Mouse (Mus musculus) B cell, adult (primary cell): ENCODE data around the gene Fgr. TPM values are rescaled to one million over a fixed set of nuclear protein-coding genes. Genes with fewer than 3 reads are reported as not detected.

Source experiments
- total RNA-seq: library from RNA; stranded (reverse); gene quantifications from 4 replicates; pipeline ENCODE4 v1.2.4, GENCODE M21; 2023; ENCODE audit not compliant: inconsistent age

Fgr gene
- total RNA-seq, result 29.1 to 35.3 TPM (median 33.7 TPM) in 4 replicates

DNA sequence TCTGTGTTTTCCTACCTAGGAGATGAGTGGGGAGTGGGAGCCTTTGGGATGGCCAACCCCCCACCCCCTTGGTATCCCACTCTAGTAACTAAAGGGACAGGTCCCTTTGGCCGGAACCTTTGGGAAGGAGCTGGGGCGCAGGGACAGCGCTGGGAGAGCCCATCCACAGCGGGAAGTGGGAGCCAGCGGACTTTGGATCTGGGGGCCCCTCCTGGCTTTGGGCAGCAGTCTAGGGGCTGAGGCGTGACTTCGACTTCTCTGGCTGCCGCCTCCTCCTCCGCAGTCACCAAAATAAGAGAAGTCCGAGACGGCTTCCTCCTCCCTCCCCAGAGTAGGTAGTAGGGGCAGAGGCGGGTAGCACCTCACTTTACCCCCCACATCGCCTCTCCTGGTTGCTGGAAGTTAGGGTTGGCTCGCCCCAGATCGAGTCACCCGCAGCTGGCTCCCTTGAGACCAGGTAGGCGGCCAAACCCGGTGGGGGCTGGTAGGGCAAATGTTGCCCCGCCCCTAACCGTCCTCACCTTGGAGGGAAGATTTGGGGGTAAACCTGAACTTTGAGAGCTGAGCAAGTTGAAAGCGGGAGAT lies at the start of gene Fgr:
TSS of gene Fgr (plus strand) at position 282 of the 585 bp plus-strand sequence.

DNA sequence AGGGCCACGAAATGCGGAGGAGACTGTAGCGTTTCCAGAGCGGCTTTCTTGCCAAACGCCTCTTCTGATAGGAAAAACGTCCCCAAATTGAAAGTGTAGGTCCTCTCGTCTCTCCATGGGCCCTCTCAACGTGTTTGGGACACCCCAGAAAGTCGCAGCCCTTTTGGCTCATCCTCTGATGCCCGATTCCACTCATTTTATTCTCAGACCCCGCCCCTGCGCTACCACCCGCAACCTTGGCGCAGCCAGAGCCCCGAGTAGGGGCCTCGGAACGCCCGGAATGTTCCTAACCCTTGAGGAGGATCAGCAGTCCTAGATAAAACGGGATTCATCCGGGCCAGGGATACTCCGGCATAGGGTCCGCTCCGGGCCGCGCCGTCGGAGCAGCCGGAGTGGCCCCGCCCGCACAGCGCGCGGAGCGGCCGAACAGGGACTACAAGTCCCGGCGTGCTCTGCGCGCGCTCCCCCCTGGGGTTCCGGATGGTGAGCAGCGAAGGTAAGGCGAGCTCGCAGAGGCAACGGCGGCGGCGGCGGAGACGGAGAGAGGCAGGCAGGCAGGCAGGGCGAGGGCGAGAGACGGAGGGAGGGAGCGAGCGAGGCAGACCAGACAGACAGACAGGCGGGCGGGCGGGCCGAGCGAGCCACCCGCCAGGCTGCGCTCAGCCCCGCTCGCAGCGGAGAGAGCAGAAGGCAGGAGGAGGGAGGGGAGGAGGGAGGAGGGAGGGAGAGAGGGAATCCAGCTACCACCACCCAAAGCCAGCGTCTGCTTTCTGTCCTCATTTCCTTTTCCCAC lies 37.3 kb downstream of the Fgr start, which contains the start of gene Ahdc1:
TSS of gene Ahdc1 (plus strand) at position 233 of the 793 bp plus-strand sequence.

Other genes with a start within 250 kb of the Fgr start
- 1.0 to 1.8 TPM (median 1.4 TPM) in 4 replicates for gene Xkr8, start 241.5 kb upstream of the Fgr start, total RNA-seq
- gene Smpdl3b, start 216.8 kb upstream of the Fgr start, total RNA-seq, result not detected in 4 replicates
- 44.5 to 47.5 TPM (median 45.6 TPM) in 4 replicates for gene Rpa2, start 205.8 kb upstream of the Fgr start, total RNA-seq
- gene Themis2, start 177.7 kb upstream of the Fgr start, total RNA-seq, result 128 to 135 TPM (median 131 TPM) in 4 replicates
- 40.3 to 46.8 TPM (median 43.3 TPM) in 4 replicates for gene Ppp1r8, start 130.9 kb upstream of the Fgr start, total RNA-seq
- 18.6 to 23.1 TPM (median 20.2 TPM) in 4 replicates for gene Stx12, start 89.6 kb upstream of the Fgr start, total RNA-seq
- 39.7 to 54.8 TPM (median 45.5 TPM) in 4 replicates for gene Fam76a, start 51.5 kb upstream of the Fgr start, total RNA-seq
- gene Ahdc1, start 37.2 kb downstream of the Fgr start, total RNA-seq, result 67.0 to 73.4 TPM (median 70.2 TPM) in 4 replicates
- 280 to 329 TPM (median 305 TPM) in 4 replicates for gene Wasf2, start 156.4 kb downstream of the Fgr start, total RNA-seq
- gene Cd164l2, start 238.0 kb downstream of the Fgr start, total RNA-seq, result 1.8 to 3.3 TPM (median 2.1 TPM) in 4 replicates
- gene Gpr3, start 238.4 kb downstream of the Fgr start, total RNA-seq, result 3.3 to 4.3 TPM (median 4.1 TPM) in 4 replicates